Mouse (Mus musculus): ENCODE measurements around the gene Zbtb16. TPM values are rescaled to one million over a fixed set of nuclear protein-coding genes. Genes with fewer than 3 reads are reported as not detected.

Zbtb16 gene
- polyA plus RNA-seq, 1 experiment from 2014 or later: 7.0 TPM

DNA sequence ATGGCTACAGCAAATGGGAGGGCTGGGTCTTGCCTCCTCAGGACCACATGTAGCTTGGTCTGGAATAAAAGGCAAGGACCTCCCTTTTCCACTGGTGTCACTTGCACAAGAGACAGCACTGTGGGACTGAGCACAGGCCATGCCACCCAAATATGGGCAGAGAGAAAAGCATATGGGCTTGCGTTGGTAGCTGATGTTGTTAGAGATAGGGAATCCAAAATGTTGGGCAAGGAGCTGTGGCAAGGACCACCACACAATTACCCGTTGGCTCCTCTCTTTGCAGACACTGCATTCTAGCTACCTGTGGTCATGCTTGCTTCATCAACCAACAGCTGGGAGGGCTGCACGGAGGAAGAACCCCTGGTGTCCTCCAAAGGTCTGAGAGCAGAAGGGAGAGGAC, 169.3 kb downstream of the Zbtb16 start:
- Histone ChIP-seq H3K4me1 (peaks cover 11% of the 10 kb centered on the region), H3K27me3 (peaks cover 23% of the 10 kb centered on the region; the same call in 1 of the 2 replicates), H3K4me3 (no peak overlapping the region), H3K4me2 (no peak overlapping the region), H3K9ac (no peak overlapping the region), H3K36me3 (no peaks in the 10 kb centered on the region), H3K9me3 (no peaks in the 10 kb centered on the region), H3K27ac (no peak overlapping the region)
- ATAC-seq (ENCODE audit: borderline replicate concordance, extremely low read depth, low FRiP score, low TSS enrichment): no peak
- 73% methylated on average over 3 of the region's 3 CpGs for WGBS

DNA sequence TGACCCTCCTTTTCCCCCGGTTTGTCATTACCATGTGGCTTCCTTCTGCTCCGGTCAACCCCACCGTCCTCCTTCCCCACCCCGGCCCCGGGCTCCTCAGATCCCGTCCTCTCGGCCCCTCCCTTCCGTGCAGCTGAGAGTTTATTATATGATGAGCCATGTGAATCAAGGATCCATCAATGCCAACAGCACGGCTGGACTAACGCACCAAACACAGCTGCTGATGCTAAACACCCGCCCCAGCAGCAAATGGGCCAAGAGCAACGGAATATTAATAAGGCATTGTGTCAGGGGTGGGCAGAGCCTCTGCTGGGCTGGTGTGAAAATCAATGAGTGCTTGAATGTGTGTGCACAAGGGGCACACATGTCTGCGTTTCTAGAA, 173.0 kb downstream of the Zbtb16 start:
- no peak overlapping the region for H3K9ac ChIP-seq
- no peak overlapping the region for H3K4me2 ChIP-seq
- WGBS: 31% methylated on average over 13 of the region's 13 CpGs
- no peak overlapping the region for H3K4me3 ChIP-seq
- peaks cover 22% of the 10 kb centered on the region for H3K4me1 ChIP-seq
- H3K27ac ChIP-seq: no peak overlapping the region
- peaks cover 26% of the 10 kb centered on the region; the same call in 1 of the 2 replicates for H3K27me3 ChIP-seq
- no peak for ATAC-seq (ENCODE audit: borderline replicate concordance, extremely low read depth, low FRiP score, low TSS enrichment)
- H3K9me3 ChIP-seq: no peaks in the 10 kb centered on the region
- H3K36me3 ChIP-seq: 0 out of 2 replicates have a peak, but pooled peaks cover 3% of the 10 kb centered on the region

DNA sequence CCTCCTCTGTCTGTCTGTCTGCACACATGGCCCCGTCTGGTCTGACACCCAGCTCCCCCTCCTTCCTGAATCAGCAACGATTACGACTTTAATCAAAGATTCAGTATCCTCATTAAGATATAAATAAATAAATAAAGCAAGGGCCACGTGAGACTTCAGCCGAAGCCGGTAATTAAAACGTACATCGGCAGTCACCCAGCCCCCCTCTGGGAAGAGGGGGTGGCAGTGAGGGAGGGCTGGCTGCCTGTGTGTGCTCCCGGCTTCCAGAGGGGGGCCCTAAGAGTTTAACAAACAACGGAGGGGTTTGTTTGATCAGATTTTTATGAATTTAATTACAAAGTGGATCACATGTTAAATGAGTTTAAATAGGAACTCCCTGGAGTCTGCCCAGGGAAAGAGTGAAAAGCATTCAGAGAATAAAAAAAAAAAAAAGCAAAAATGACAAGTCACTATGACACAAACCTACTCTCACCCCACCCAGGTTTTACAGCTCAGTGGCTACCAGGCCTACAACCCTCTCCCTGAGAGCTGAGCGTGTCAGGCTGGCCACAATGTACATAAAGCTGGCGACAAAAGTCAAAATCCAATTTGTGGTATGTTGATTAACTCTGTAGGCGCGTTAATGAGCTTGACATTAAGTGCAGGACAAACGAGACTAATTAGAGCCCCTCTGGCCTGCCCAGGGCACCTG, 173.5 kb downstream of the Zbtb16 start:
- H3K27me3 ChIP-seq: peaks cover 27% of the 10 kb centered on the region; the same call in 1 of the 2 replicates
- H3K4me1 ChIP-seq: peaks cover 22% of the 10 kb centered on the region
- ATAC-seq (ENCODE audit: borderline replicate concordance, extremely low read depth, low FRiP score, low TSS enrichment): no peak
- no peak overlapping the region for H3K27ac ChIP-seq
- no peaks in the 10 kb centered on the region for H3K9me3 ChIP-seq
- H3K4me2 ChIP-seq: no peak overlapping the region
- 30% methylated on average over 15 of the region's 15 CpGs for WGBS
- H3K4me3 ChIP-seq: no peak overlapping the region
- 0 out of 2 replicates have a peak, but pooled peaks cover 3% of the 10 kb centered on the region for H3K36me3 ChIP-seq
- no peak overlapping the region for H3K9ac ChIP-seq

DNA sequence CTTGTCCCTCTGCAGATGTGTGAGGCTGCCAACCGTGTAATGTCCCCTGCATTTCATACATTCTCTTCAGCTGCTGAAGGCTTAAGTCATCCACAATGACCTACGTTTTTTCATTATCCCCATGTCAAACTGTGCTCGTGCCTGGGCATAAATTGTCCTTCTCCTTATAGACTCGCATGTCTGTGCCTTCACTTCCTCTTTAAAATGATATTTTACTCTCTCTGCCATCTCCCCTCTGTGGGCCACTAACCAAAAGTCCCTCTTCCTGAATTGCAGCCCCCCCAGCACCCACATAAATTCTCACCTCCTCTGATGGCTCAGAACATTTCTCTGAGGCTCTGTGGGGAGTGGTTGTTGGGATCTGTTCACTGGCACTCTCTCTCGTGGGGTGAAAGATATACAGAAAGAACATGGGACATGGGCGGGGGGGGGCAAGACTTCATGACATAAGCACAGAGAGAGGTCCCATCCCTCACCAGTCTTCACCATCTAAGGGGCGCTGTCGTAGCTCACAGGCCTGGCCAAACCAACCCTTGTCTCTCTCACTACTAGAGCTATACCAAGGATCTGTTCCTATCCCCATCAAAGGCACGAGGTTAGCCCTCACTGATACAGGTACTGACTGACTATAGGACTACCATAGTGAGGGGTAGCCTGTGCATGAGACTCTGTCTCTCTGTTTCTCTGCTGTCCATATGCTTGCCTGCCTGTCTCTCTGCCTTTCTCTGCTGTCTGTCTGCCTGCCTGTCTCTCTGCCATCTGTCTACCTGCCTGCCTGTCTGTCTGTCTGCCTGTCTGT, 174.6 kb downstream of the Zbtb16 start:
- 58% methylated on average over 9 of the region's 9 CpGs for WGBS
- ATAC-seq (ENCODE audit: borderline replicate concordance, extremely low read depth, low FRiP score, low TSS enrichment): no peak

DNA sequence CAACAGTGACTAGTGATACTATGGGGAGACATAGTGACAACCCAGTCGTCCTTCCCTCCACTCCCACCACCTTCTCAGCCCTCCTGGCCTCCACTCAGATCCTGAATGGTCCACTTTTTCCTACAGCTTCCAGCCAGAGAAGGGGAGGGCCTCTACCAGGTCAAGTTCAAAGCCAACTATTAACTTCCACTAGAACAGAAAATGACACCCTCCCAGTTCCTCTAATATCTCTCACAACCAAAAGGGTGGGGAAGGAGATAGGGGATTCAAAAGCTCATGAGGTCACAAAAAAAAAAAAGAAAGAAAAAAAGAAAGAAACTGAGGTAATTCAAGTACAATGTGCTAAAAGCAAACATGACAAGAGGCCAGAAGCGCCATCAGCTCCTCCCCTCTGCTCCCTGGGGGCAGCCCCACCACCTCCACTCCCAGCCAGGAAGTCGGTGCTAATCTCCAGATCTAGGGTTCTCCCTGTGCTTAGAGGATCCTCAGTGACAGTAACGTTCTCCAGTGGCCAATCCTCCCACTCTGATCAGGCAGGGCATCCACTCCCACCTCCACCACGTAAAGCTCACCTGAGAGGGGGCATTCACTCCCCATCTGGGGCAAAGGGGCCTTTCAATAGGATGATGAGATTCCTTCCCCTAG, 180.4 kb downstream of the Zbtb16 start:
- ATAC-seq (ENCODE audit: borderline replicate concordance, extremely low read depth, low FRiP score, low TSS enrichment): no peak
- H3K4me2 ChIP-seq: no peak overlapping the region
- 0 out of 2 replicates have a peak, but pooled peaks cover 3% of the 10 kb centered on the region for H3K36me3 ChIP-seq
- no peak overlapping the region for H3K9ac ChIP-seq
- H3K27ac ChIP-seq: no peak overlapping the region
- peaks cover 4% of the 10 kb centered on the region; the same call in 1 of the 2 replicates for H3K27me3 ChIP-seq
- H3K4me3 ChIP-seq: no peak overlapping the region
- peaks cover 16% of the 10 kb centered on the region; the same call in 1 of the 2 replicates for H3K4me1 ChIP-seq
- no peaks in the 10 kb centered on the region for H3K9me3 ChIP-seq
- WGBS: 16% methylated on average over 5 of the region's 5 CpGs

More for the DNA sequence above, 174.6 kb downstream of the Zbtb16 start:
- Histone ChIP-seq H3K36me3 (0 out of 2 replicates have a peak, but pooled peaks cover 3% of the 10 kb centered on the region), H3K4me1 (peaks cover 22% of the 10 kb centered on the region), H3K27me3 (peaks cover 27% of the 10 kb centered on the region; the same call in 1 of the 2 replicates), H3K4me2 (no peak overlapping the region), H3K9me3 (no peaks in the 10 kb centered on the region), H3K4me3 (no peak overlapping the region), H3K27ac (no peak overlapping the region), H3K9ac (no peak overlapping the region)

DNA sequence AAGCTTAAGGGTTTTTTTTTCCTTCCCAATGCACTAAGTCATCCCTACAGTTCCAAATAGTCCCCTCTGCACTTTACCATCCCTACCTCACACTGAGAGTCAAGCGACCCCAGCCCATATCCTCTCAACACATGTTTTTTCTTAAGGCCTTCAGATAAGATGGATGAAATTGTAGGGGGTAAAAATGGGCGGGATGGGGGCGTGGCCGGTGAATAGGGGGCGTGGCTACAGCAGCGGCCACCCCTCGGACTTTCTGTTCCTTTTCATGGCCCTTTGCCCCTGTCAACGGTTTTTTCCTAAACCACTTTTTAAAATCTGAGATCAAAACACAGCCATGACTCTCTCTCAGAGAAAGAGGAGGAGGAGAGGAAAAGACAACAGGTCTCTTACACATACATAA, 181.3 kb downstream of the Zbtb16 start:
- Histone ChIP-seq H3K4me2 (no peak overlapping the region), H3K27ac (no peak overlapping the region), H3K9me3 (no peaks in the 10 kb centered on the region), H3K36me3 (0 out of 2 replicates have a peak, but pooled peaks cover 3% of the 10 kb centered on the region), H3K9ac (no peak overlapping the region), H3K4me1 (peaks cover 8% of the 10 kb centered on the region; the same call in 1 of the 2 replicates), H3K27me3 (peaks cover 4% of the 10 kb centered on the region; the same call in 1 of the 2 replicates), H3K4me3 (no peak overlapping the region)
- no peak for ATAC-seq (ENCODE audit: borderline replicate concordance, extremely low read depth, low FRiP score, low TSS enrichment)
- WGBS: 13% methylated on average over 8 of the region's 8 CpGs

DNA sequence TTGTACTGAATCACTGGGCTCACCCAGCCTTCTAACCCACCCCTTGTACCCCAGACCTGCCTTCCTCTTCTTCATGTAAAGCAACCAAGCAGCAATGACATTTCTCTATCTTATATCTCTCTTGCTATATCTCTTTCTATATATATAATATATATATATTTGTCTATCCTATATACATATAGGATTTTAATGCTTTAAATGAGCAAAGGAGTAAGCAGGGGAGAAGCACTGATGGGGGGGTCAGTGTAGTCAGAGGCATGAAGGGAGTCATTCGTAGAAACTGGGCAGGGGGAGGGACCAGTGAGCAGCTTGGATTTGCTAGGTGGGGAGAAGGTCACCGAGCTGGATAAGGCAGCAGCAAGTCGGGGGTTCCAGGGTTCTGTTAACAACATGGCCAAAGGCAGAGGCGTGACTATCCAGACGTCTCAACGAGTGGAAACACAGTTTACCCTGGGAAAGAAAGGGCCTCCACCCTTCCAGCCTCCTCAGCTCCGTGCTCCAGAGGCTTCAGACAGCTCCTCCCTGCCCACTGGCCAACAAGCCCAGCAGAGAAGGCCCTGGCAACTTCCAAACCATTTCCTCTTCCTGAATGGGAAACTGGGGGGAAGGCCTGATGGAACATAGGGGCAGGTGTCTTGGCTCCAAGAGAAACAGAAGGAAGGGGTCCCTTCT, 182.5 kb downstream of the Zbtb16 start:
- Histone ChIP-seq H3K9me3 (no peaks in the 10 kb centered on the region), H3K4me3 (no peak overlapping the region), H3K9ac (no peak overlapping the region), H3K27me3 (peaks cover 12% of the 10 kb centered on the region; the same call in 1 of the 2 replicates), H3K4me1 (peaks cover 17% of the 10 kb centered on the region), H3K4me2 (no peak overlapping the region), H3K27ac (no peak overlapping the region), H3K36me3 (no peaks in the 10 kb centered on the region)
- ATAC-seq (ENCODE audit: borderline replicate concordance, extremely low read depth, low FRiP score, low TSS enrichment): no peak
- WGBS: 28% methylated on average over 7 of the region's 7 CpGs

DNA sequence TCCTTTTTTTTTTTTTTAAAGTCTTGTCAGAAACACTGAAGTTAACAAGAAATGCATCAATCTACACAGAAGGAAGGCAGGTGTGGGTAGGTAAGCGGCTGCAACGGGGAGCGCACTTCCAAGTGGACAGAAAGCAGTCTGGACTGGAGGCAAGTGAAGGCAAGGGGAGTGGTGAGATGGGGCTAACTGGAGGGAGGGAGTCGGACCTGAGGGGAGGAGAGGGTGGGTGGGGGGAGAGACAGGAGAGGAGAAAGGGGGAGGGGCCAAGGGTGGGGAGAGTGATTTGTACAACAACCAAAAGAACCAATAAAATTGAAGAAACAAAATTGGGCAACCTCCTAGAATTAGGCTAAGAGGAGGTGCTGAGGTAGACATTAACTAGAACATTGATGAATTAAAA, 184.0 kb downstream of the Zbtb16 start:
- Histone ChIP-seq H3K9ac (no peak overlapping the region), H3K36me3 (no peaks in the 10 kb centered on the region), H3K4me2 (no peak overlapping the region), H3K27me3 (peaks cover 17% of the 10 kb centered on the region; the same call in 1 of the 2 replicates), H3K4me1 (peaks cover 17% of the 10 kb centered on the region), H3K27ac (no peak overlapping the region), H3K9me3 (no peaks in the 10 kb centered on the region), H3K4me3 (no peak overlapping the region)
- ATAC-seq (ENCODE audit: borderline replicate concordance, extremely low read depth, low FRiP score, low TSS enrichment): no peak
- WGBS: 57% methylated on average over 4 of the region's 4 CpGs

DNA sequence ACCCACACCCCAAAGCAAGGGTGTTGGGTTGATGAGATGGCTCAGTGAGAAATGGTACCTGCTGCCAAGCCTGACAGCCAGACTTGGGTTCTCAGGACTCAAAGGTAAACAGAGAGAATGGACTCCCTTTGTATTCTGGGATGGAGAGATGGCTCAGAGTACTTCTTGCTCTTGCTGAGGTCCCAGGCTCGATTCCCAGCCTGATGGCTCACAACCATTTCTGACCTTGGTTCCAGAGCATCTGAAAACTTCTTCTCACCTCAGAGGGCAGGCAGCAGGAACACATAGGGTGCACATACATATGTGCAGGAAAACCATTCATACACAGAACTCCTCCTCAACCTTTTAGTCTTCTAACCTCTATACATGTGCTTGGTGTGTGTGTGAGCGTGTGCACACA, 185.2 kb downstream of the Zbtb16 start:
- no peak overlapping the region for H3K4me2 ChIP-seq
- H3K4me1 ChIP-seq: peaks cover 15% of the 10 kb centered on the region
- peaks cover 17% of the 10 kb centered on the region; the same call in 1 of the 2 replicates for H3K27me3 ChIP-seq
- H3K27ac ChIP-seq: no peak overlapping the region
- WGBS: 69% methylated on average over 2 of the region's 2 CpGs
- H3K9me3 ChIP-seq: no peaks in the 10 kb centered on the region
- H3K9ac ChIP-seq: no peak overlapping the region
- H3K4me3 ChIP-seq: no peak overlapping the region
- H3K36me3 ChIP-seq: no peaks in the 10 kb centered on the region
- no peak for ATAC-seq (ENCODE audit: borderline replicate concordance, extremely low read depth, low FRiP score, low TSS enrichment)

DNA sequence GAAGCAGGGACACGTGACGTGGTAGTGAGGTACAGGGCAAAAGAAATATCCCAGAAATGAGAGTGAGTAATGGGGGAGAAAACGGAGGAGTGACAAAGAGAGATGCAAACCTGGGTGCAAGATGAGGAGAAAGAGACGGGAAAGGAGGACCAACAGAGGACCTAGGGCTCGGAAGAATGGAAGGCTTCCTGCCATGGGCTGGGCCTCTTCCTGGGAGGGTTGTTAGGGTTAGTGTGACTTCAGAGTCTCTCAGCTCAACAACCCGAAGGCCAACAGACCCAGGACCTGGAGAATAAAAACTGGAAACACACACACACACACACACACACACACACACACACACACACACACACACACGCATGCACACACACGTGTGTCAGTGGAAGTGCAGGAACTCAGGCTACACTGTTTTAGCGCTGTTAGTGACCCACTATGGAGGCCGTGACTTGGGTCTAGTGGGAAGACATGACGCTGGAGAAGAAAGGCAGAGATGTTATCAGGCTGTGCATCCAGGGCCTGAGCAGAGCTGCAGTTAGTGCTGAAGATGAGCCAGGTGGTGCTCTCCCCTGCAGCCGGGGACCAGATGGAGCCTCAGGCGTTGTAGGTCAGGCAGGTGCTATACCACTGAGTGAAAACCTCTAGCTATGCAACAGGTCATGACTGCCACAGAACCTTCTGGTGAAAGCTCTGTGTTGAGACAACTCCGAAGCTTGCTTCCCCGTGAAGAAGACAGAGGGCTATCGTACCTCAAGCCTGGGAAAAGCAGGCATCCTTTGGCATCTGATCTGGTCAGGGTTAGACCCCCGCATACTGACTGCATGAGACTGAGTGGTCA, 186.0 kb downstream of the Zbtb16 start:
- Histone ChIP-seq H3K9me3 (no peaks in the 10 kb centered on the region), H3K9ac (no peak overlapping the region), H3K27me3 (peaks cover 17% of the 10 kb centered on the region; the same call in 1 of the 2 replicates), H3K27ac (no peak overlapping the region), H3K36me3 (no peaks in the 10 kb centered on the region), H3K4me2 (peak overlapping the region; percentile 61), H3K4me1 (peaks cover 10% of the 10 kb centered on the region), H3K4me3 (peak overlapping the region; percentile 34; the same call in 1 of the 2 replicates)
- 44% methylated on average over 17 of the region's 17 CpGs for whole genome bisulfite sequencing
- ATAC-seq (ENCODE audit: borderline replicate concordance, extremely low read depth, low FRiP score, low TSS enrichment): no peak
